Mouse (Mus musculus) cerebellum, adult 11 months (tissue): ENCODE results near the gene Ngly1.

Source experiments
- DNase-seq: peaks from one replicate; pipeline ENCODE4 v3.0.0; 2022

The Ngly1 gene

DNA sequence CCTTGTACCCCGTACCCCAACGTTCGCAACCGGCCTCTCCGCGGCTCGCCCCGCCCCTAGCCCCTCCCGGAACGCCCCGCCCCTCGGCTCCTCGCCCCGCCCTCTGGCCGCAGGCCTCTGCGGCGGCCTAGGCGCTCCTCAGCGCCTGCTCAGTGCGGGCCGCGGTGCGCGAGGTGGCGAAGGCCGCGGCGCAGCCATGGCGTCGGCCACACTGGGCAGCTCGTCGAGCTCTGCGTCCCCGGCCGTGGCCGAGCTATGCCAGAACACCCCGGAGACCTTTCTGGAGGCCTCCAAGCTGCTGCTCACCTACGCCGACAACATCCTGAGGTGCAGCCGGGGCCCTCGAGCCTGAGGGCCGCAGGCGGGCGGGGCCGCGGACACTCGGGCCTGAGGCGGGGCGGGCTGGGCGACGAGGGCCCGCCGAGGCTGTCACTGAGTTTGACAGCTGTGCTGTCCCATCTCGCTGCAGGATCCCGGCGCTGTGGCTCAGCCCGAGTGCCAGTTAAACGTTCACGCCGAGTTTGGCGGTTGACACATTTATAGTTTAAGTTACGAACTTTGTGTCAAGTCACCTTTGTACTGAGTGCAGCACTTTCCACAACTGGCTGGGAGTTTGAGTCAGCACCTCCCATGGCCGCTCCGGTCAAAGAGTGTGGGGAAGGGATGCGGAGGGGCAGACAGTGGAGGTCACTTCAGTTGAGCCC, at the start of gene Ngly1, which contains the start of gene Oxsm:
Ngly1 (plus strand) TSS at position 110 of the 704 bp plus-strand sequence.
Oxsm (minus strand) TSS at position 638 of the 704 bp plus-strand sequence.
- DNase-seq = peak; percentile 83

DNA sequence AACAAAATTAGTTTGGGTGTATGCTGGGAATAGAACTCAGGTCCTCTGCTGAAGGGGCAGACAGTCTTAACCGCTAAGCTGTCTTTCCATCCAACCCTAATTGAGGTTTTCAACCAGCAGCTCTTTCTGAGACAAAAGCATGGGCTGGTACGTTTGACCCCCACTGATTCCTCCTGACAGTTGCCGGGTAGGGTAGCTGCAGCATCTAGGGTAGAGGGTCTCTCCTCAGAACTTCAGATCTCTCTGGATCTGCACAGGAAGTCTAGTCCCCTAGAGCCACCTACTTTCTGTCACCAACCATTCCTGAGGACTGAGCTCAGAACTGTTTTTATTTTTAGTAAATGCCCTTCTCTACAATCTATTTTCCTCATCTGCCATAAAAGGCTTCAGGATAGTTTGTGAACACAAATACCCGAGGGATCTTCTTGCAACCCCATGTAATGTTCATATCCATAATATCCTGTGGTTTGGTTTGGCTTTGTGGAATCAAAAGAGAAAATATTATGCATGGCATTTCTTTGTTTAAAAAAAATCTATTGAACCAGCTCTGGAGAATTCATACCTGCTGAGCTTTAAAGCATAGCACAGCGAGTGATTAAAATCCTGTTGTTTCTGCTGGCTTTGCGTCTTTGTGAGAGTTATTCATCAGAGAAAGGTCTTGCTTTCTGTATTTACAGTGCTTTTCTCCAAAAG, 48.7 kb upstream of the Ngly1 start:
- DNase-seq = no peak

- peak; percentile 72 for DNase-seq
Observed at GRCm38 (mm10) chr14:16200969-16201638, 48.0 kb upstream of the Ngly1 start.

- DNase-seq = no peak
Observed at GRCm38 (mm10) chr14:16201673-16202072, 47.4 kb upstream of the Ngly1 start.

- no peak for DNase-seq
Observed at GRCm38 (mm10) chr14:16207722-16208121, 41.4 kb upstream of the Ngly1 start.

- no peak for DNase-seq
Observed at GRCm38 (mm10) chr14:16219015-16219414, 30.1 kb upstream of the Ngly1 start.

GRCm38 (mm10) chr14:16229395-16229794, 19.7 kb upstream of the Ngly1 start:
- no peak for DNase-seq

DNA sequence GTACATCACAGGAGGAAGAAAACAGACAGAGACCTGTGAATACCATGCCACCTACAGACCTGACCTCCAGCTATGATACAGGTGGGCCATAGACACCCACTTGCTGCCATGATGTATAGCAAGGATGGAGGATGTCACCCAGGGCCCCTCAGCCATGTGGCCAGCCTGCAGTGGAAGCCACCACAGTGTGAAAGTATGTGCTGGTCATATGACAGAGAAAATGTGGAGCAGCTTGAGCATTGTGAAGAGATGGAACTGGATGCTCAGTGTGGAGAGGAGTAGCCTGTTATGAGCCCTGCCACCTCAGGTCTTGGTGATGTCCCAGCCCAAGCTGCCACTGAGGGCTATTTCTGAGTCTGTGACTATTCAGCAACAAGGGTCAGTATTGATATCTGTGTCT, 18.5 kb upstream of the Ngly1 start:
- DNase-seq = no peak

DNA sequence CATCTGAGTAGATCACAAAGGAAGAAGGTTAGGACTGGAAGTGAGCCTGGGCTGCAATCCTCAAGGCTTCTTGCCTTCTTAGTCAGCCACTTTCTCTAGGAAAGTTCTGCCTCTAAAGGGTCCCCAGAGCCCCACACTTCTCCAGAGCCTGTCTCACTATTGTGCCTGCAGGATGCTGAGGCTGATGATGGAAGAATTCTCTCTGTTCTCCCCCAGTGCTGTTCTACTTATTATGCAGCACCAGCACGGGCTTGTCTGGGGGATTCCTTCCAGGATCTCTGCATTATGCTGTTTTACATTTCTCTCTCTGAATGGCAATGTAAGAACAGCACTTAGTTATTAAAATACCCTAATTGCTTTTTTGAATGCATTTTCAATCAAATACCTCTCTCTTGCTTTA, 15.6 kb upstream of the Ngly1 start:
- no peak for DNase-seq

- DNase-seq = no peak
Observed at GRCm38 (mm10) chr14:16236466-16236865, 12.6 kb upstream of the Ngly1 start.

- DNase-seq = peak; percentile 20
Observed at GRCm38 (mm10) chr14:16242193-16242815, 6.8 kb upstream of the Ngly1 start.

DNA sequence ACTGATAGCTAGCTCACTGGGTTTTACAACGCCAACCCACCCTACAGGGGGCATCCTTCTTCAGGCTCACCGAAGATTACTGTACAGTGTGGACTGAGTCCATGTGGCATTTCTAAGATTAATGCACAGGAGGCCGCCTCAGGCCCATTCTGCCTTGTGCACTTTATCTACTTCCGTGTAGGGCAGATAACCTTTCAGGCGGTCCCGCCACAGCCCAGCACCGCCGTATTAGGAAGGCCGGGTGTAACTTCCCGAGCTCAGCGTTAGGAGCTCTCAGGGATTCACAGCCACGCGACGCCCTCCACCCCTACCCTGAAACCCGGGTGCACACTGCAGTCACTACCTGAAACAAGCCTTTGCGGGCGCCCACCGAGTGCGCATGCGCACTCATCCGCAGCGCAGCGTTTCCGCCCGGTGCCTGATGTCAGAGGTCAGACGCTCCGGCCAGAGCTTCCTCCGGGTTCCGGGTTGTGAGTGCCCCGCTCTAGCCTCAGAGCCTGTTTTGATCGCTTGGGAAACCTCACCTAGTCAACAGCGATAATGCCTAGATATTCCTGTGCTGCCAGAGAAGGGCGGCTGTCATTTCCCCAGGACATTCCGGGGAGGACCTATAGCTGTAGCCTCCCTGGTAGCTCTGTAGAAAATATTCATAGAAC, 6.0 kb upstream of the Ngly1 start:
- DNase-seq = peak; percentile 91

DNA sequence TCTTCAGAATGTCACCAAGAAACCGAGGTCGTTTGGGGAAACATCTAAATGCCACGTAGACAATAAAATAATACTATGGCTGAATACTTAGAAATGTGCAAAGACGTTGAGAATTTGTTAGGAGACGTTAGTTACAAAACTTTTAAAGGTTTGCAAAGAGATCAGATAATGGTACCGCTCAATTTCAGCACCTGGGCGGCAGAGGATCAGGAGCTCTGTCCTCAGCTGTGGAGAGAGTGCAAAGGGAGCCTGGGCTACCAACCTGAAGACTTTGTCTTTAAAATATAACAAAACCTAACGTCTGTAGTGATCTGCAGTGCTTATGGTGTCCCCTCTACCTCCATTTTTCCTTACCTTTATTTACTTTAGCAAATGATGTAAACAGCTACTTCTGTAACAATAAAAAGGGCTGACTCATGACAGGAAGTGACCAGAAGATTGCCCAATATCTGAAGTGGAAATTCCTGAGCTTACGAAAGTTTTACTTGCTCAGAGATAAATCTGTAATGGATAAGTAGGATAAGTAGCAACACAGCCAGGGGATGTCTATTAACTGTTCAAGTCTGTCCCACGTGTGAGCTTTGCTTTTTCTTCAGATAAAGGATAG, 5.4 kb upstream of the Ngly1 start:
- no peak for DNase-seq

DNA sequence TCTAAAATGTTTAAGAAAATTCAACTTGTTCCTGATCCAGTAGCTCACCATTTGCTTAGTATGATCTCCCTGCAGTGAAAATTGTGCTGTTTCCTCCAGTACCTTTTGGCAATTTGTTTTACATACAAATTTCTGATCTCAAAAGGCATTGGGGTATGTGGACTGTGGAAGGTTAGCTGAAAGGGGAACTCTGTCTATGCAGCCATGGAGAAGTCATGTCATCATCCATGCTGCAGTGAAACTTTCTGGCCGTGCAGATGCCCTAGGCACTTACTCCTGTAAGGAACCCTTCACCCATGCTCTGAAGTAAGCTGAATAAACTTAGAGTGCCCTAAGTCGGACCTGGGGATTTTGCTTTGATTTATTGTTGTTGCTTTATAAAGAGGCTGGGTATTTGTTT, 4.7 kb upstream of the Ngly1 start:
- DNase-seq = no peak

- no peak for DNase-seq
Observed at GRCm38 (mm10) chr14:16245127-16245526, 4.0 kb upstream of the Ngly1 start.

- no peak for DNase-seq
Observed at GRCm38 (mm10) chr14:16246340-16246912, 2.7 kb upstream of the Ngly1 start.

GRCm38 (mm10) chr14:16248135-16248534, 945 bp upstream of the Ngly1 start:
- no peak for DNase-seq

- no peak for DNase-seq
Observed at GRCm38 (mm10) chr14:16248603-16249157, 400 bp upstream of the Ngly1 start.

DNA sequence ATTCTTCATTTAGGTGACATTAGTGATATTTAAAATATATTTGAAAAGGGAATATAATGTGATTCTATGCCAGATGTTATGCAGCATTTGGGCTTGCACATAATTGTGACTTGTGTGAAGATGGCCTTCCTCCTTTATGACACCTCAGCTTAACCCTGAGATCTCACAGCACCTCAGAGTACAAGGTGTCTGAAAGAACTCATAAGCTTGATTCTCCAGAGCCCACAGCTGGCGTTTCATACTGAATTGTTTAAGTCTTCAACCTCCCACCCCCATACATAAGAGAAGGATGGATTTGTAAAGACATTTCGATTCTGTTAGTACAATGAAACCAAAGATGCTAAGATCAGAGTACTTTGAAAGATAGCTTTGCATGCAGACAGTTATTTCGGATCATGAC, 1.0 kb downstream of the Ngly1 start:
- DNase-seq = no peak

DNA sequence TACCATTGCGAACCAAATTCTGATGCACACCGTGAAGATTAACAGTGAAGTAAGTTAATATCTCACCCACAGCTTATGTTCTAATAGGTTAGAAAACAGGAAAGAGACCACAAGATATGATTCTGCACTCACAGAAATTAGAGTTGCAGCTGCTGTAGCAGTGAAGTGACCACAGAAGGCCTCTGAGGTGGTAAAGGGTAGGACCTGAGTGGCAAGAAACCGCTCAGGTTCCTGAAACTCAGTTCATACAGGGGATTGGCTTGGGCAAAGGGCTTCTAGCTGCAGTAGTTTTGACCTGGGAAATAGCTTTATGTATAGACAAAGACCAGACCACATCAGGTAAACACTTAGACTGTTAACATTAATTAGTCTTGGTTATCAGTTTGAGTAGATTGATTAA, 6.7 kb downstream of the Ngly1 start:
- DNase-seq = no peak

GRCm38 (mm10) chr14:16256209-16256608, 7.1 kb downstream of the Ngly1 start:
- DNase-seq = no peak

DNA sequence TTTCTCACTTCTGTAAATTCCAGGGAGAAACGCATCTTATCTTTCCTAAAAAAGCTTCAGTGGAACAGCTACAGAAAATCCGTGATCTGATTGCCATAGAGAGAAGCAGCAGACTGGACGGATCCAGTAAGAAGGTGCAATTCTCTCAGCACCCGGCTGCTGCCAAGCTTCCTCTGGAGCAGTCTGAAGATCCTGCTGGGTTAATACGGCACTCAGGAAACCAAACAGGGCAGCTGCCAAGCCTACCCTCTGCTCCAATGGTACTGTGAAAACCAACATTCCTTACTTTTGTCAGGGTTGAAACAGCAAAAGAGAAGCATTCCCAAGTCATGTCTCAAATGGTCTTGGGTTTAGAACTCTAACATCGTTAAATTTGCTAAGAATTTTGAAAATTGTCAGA, 11.5 kb downstream of the Ngly1 start:
- peak; percentile 67 for DNase-seq
